Mouse (Mus musculus): Measurements from ENCODE around the gene Naxe.

DNA sequence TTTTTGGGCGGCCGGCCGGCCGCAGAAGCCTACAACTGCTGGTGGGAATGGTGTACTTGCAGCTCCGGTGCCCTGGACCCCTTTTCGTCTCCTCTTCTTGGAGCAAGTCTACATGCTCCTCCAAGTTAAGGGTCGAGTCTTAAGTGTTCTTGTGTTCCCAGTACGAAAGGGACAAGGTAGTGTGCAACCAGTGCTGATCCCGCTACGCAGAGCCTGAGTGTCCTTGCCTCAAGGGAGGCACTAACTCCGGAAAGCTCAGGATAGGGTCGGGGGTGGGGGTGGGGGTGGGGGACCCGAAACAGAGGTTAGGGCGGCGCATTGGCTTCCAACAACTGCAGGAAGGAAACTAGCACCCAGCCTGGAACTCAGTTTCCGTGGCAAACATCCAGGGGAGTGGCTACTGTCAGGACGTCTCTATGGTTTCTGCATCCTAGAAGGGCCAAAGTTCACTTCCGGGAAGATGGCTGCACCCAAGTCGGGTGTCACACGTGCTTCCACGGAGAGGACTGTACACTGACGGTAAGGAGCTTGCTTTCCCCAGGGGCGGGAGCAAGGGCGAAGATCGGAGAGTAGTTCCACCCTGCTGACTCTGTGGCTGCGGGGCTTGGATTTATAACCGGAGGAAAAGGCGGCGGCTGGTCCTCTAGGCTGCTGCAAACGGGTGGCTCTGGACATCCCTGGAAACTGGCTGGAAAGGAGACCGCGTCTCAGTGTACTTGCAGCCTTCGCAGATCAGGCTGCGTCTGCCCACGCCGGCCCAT, 15.5 kb downstream of the Naxe start, which contains the start of gene Gpatch4:
- TF ChIP-seq CTCF (IDR thresholded peaks at IDR 0.05; ENCODE audit: low read depth, low read length) (peak; percentile 6; the same call in 1 of the 2 replicates), POLR2A (IDR thresholded peaks at IDR 0.05; ENCODE audit: borderline replicate concordance, low read depth, low read length) (no peak)
